Mouse (Mus musculus) hindbrain, embryonic 12.5 days (tissue): ENCODE results near the gene Purb. TPM values are rescaled to one million over a fixed set of nuclear protein-coding genes. Genes with fewer than 3 reads are reported as not detected.

Experiments
- ATAC-seq: fragments of 200-750 bp; cut with Nextera tagmentation; 2 replicates; pipeline ENCODE4 v1.8.0; 2017; ENCODE audit warnings: moderate TSS enrichment; ENCODE audit not compliant: low FRiP score
- H3K27ac ChIP-seq: fragments of 300-500 bp; sonication (generic); 2 replicates; pipeline ENCODE4 v1.5.1; 2016; ENCODE audit warnings: mild to moderate bottlenecking
- H3K27me3 ChIP-seq: fragments of 300-500 bp; sonication (generic); 2 replicates; pipeline ENCODE4 v1.6.1; 2016; ENCODE audit warnings: mild to moderate bottlenecking
- H3K36me3 ChIP-seq: fragments of 300-500 bp; sonication (generic); 2 replicates; pipeline ENCODE4 v1.6.1; 2016; ENCODE audit warnings: mild to moderate bottlenecking
- H3K4me1 ChIP-seq: fragments of 300-500 bp; sonication (generic); 2 replicates; pipeline ENCODE4 v1.6.1; 2016
- H3K4me2 ChIP-seq: fragments of 300-500 bp; sonication (generic); replicated peaks from 2 replicates; pipeline ENCODE4 v1.6.1; 2016; ENCODE audit warnings: mild to moderate bottlenecking
- H3K4me3 ChIP-seq: fragments of 300-500 bp; sonication (generic); 2 replicates; pipeline ENCODE4 v1.5.1; 2016; ENCODE audit warnings: mild to moderate bottlenecking
- H3K9ac ChIP-seq: fragments of 300-500 bp; sonication (generic); 2 replicates; pipeline ENCODE4 v1.6.1; 2016; ENCODE audit warnings: mild to moderate bottlenecking, moderate library complexity
- H3K9me3 ChIP-seq: fragments of 300-500 bp; sonication (generic); replicated peaks from 2 replicates; pipeline ENCODE4 v1.6.1; 2016; ENCODE audit warnings: mild to moderate bottlenecking
- WGBS: fragments of 180-500 bp; shearing (Covaris S2); methylation state at CpG from one replicate; pipeline ENCODE4 v1.1.7; 2016; 5-methylcytosine and 5-hydroxymethylcytosine counted together
- polyA plus RNA-seq: library from polyadenylated mRNA; unstranded; fragments of >200 nt; fragmentation: Nextera tagmentation; extraction: Ambion mirVana; gene quantifications from 2 replicates; pipeline ENCODE4 v1.2.1, GENCODE M21; 2016

Purb gene
- 17.2 and 18.3 TPM in 2 replicates for polyA plus RNA-seq

DNA sequence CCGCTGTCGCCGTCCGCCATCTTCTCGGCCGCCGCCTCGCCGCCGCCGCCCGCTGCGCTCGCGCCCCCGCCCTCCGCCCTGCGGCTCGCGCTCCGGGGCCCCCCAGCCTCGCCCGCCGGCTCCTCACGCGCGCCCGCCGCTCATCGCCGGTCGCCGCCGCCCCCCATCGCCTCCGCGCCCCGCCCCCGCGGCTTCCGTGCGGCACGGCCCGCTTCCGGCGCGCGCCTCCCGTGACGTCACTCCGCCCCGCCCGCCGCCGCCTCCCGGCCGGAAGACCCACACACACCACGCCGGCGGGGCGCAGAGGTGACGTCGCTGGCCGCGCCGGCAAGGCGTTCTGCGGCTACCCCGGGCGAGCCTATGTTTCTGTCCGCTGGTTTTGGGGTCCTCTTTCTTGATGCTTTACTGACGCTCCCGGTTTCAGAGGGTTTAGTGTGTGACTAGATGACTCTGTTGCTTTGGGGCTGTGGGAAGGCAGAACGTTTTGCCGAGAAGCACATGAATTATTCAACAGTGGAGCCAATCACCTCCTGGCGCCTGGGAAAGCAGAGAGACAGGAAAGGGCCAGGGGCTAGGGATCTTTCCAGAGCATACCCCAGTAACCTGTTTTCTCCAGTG lies at the start of gene Purb:
TSS of gene Purb (minus strand) at position 51 of the 618 bp plus-strand sequence.
- H3K4me3 ChIP-seq, result peak within 1 kb of the TSS; percentile 97
- H3K27ac ChIP-seq, result peak within 1 kb of the TSS; percentile 97
- peak within 1 kb of the TSS; percentile 66 for H3K4me2 ChIP-seq
- H3K36me3 ChIP-seq, result no peaks in the 10 kb centered on the region
- peak; percentile 94 for ATAC-seq
- peak within 1 kb of the TSS; percentile 97 for H3K9ac ChIP-seq
- no peaks in the 10 kb centered on the region for H3K27me3 ChIP-seq
- peaks cover 29% of the 10 kb centered on the region for H3K4me1 ChIP-seq
- H3K9me3 ChIP-seq, result no peaks in the 10 kb centered on the region
- 1% methylated on average over 41 of the region's 76 CpGs for WGBS

- Histone ChIP-seq H3K36me3 (peaks cover 30% of the 10 kb centered on the region), H3K4me3 (no peak overlapping the region), H3K4me2 (no peak overlapping the region), H3K9me3 (no peaks in the 10 kb centered on the region), H3K27ac (0 out of 2 replicates have a peak overlapping the region, but pooled peaks have one; percentile 12), H3K4me1 (peaks cover 22% of the 10 kb centered on the region), H3K27me3 (no peaks in the 10 kb centered on the region), H3K9ac (no peak overlapping the region)
- WGBS, result 81% methylated on average over 1 of the region's 1 CpGs
- ATAC-seq, result no peak
Measured at GRCm38 (mm10) chr11:6525241-6525640, 49.5 kb upstream of the Purb start.

- 90% methylated on average over 4 of the region's 4 CpGs for WGBS
- H3K4me3 ChIP-seq, result no peak overlapping the region
- H3K36me3 ChIP-seq, result peaks cover 30% of the 10 kb centered on the region
- no peaks in the 10 kb centered on the region for H3K9me3 ChIP-seq
- no peaks in the 10 kb centered on the region for H3K27me3 ChIP-seq
- no peak overlapping the region for H3K4me2 ChIP-seq
- 0 out of 2 replicates have a peak overlapping the region, but pooled peaks have one; percentile 12 for H3K27ac ChIP-seq
- H3K9ac ChIP-seq, result no peak overlapping the region
- H3K4me1 ChIP-seq, result peaks cover 22% of the 10 kb centered on the region
- no peak for ATAC-seq
Measured at GRCm38 (mm10) chr11:6524880-6525238, 49.1 kb upstream of the Purb start.

DNA sequence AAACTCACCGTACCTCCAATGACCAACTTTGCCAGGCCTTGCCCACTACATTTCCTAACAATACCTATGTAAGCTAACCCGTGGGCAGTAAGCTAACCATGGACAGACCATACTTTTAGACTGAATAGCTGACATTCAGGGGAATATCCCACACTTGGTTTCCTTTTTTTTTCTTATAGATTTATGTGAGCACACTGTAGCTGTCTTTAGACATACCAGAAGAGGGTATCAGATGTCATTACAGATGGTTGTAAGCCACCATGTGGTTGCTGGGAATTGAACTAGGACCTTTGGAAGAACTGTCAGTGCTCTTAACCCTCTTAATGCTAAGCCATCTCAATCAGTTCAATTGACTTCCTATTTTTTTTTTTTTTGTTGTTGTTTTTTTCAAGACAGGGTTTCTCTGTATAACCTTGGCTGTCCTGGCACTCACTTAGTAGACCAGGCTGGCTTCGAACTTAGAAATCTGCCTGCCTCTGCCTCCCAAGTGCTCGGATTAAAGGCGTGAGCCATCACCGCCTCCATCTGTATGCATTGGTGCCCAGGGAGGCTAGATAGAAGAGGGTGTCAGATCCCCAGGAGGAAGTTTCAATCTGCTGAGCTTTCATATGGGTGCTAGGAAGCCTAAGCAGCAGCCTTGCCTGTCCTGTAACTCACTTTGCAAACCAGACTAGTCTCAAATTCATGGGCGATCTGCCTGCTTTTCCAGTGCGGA lies 48.6 kb upstream of the Purb start:
- H3K36me3 ChIP-seq, result peaks cover 30% of the 10 kb centered on the region
- H3K9me3 ChIP-seq, result no peaks in the 10 kb centered on the region
- no peak overlapping the region for H3K9ac ChIP-seq
- peaks cover 22% of the 10 kb centered on the region for H3K4me1 ChIP-seq
- 88% methylated on average over 8 of the region's 8 CpGs for WGBS
- H3K4me3 ChIP-seq, result no peak overlapping the region
- H3K27ac ChIP-seq, result no peak overlapping the region
- ATAC-seq, result no peak
- no peaks in the 10 kb centered on the region for H3K27me3 ChIP-seq
- no peak overlapping the region for H3K4me2 ChIP-seq

- Histone ChIP-seq H3K36me3 (peaks cover 30% of the 10 kb centered on the region), H3K4me3 (no peak overlapping the region), H3K9me3 (no peaks in the 10 kb centered on the region), H3K4me2 (no peak overlapping the region), H3K9ac (no peak overlapping the region), H3K27ac (no peak overlapping the region), H3K27me3 (no peaks in the 10 kb centered on the region), H3K4me1 (peaks cover 22% of the 10 kb centered on the region)
- WGBS, result 68% methylated on average over 1 of the region's 1 CpGs
- no peak for ATAC-seq
Measured at GRCm38 (mm10) chr11:6523662-6524088, 48.0 kb upstream of the Purb start.

GRCm38 (mm10) chr11:6522782-6523525 lies 47.2 kb upstream of the Purb start:
- H3K27me3 ChIP-seq, result no peaks in the 10 kb centered on the region
- no peak overlapping the region for H3K9ac ChIP-seq
- no peak overlapping the region for H3K4me3 ChIP-seq
- H3K36me3 ChIP-seq, result peaks cover 30% of the 10 kb centered on the region
- H3K9me3 ChIP-seq, result no peaks in the 10 kb centered on the region
- no peak overlapping the region for H3K27ac ChIP-seq
- WGBS, result 72% methylated on average over 9 of the region's 9 CpGs
- H3K4me1 ChIP-seq, result peaks cover 19% of the 10 kb centered on the region
- H3K4me2 ChIP-seq, result no peak overlapping the region
- ATAC-seq, result no peak

DNA sequence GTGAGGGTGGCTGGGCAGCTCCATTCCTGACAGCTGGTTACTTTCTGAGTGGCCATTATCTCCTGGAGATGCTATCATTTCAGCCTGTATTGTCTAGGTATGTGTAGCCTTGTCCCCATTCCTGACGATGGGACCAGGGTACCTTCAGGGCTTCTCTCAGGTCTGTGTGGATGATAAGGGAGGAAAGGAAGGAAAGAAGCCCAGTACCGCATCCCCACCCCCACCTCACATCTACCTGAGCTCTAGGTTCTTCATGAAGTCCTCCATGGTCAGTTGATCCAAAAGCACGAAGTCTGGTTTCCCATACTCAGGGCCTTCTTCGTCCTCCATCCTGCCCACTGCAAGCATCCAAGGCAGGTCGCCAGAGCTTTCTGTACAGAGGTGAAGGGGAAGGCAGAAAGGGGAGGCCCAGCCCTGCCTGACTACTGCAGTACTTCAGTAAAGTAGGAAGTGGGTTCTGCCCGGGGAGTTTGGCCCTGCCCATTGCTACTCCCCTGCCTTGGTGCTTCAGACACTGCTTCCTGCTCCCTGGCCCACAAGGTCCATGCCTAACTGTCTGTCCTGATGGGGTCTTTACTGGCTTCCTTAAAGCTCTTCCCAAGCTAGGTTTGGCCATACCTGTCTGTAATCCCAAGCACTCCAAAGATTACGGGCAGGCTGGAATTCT lies 44.9 kb upstream of the Purb start, which contains the start of gene Myo1g:
TSS of gene Myo1g (minus strand) at position 459 of the 667 bp plus-strand sequence.
- Histone ChIP-seq H3K9ac (no peak within 1 kb of the TSS), H3K27me3 (no peaks in the 10 kb centered on the region), H3K4me2 (no peak within 1 kb of the TSS), H3K27ac (no peak within 1 kb of the TSS), H3K4me1 (0 out of 2 replicates have a peak, but pooled peaks cover 6% of the 10 kb centered on the region), H3K36me3 (peaks cover 19% of the 10 kb centered on the region), H3K9me3 (no peaks in the 10 kb centered on the region), H3K4me3 (no peak within 1 kb of the TSS)
- 82% methylated on average over 7 of the region's 7 CpGs for WGBS
- ATAC-seq, result no peak

GRCm38 (mm10) chr11:6519491-6520033 lies 43.8 kb upstream of the Purb start:
- no peak overlapping the region for H3K27ac ChIP-seq
- WGBS, result 68% methylated on average over 11 of the region's 11 CpGs
- no peaks in the 10 kb centered on the region for H3K27me3 ChIP-seq
- peaks cover 5% of the 10 kb centered on the region; the same call in 1 of the 2 replicates for H3K4me1 ChIP-seq
- no peaks in the 10 kb centered on the region for H3K9me3 ChIP-seq
- no peak overlapping the region for H3K4me2 ChIP-seq
- H3K9ac ChIP-seq, result no peak overlapping the region
- ATAC-seq, result no peak
- peaks cover 8% of the 10 kb centered on the region for H3K36me3 ChIP-seq
- H3K4me3 ChIP-seq, result no peak overlapping the region

DNA sequence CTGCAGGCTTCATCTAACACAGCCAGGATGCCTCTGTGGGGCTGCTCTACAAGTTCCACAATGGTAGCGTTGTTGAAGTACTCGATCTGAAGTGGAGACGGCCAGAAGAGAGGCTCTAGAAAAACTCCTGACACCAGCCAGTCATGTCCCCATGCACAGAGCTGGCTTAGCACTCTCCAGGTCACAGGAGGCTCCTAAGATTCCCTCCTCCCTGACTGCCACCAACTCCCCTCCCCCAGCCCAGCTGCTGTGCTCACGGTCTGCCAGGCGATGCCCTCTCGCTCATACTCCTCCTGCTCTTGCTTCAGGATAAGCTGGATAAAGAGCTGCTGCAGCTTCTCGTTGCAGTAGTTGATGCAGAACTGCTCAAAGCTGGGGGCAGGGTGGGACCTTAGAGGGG lies 39.1 kb upstream of the Purb start:
- peaks cover 5% of the 10 kb centered on the region; the same call in 1 of the 2 replicates for H3K4me1 ChIP-seq

DNA sequence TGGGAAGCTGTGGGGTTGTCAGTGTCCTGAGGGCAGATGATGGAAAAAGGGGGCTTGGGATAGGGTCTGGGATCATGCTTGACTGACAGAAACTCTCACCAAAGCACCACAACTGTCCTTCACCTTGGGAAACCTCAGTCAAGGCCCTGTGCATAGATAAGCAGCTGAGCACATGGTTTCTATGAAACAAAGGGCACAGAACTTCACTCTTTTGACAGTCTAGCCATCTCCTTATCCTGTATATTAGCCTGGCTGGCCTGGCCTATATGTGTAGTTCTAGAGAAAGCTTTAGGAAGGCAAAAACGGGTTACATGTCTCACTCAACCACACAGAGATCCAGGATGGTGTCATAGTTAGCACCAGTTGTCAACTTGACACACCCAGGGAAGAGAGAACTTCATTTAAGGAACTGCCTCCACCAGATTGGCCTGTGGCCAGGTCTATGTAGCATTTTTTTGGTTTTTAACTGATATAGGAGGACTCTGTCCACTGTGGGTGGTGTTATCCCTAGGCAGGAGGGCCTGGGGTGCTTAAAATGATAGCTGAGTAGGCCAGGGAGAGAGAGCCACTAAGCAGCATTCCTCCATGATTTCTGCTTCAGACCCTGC lies 32.7 kb upstream of the Purb start:
- WGBS, result 68% methylated on average over 1 of the region's 1 CpGs
- ATAC-seq, result no peak
- no peaks in the 10 kb centered on the region for H3K36me3 ChIP-seq
- no peaks in the 10 kb centered on the region for H3K27me3 ChIP-seq
- no peak overlapping the region for H3K9ac ChIP-seq
- H3K4me3 ChIP-seq, result no peak overlapping the region
- no peaks in the 10 kb centered on the region for H3K4me1 ChIP-seq
- H3K4me2 ChIP-seq, result no peak overlapping the region
- no peaks in the 10 kb centered on the region for H3K9me3 ChIP-seq
- H3K27ac ChIP-seq, result no peak overlapping the region

More for the DNA sequence above, 39.1 kb upstream of the Purb start:
- no peak overlapping the region for H3K4me3 ChIP-seq
- H3K27ac ChIP-seq, result no peak overlapping the region
- H3K4me2 ChIP-seq, result no peak overlapping the region
- no peak overlapping the region for H3K9ac ChIP-seq
- H3K27me3 ChIP-seq, result no peaks in the 10 kb centered on the region
- ATAC-seq, result no peak
- H3K36me3 ChIP-seq, result no peaks in the 10 kb centered on the region
- no peaks in the 10 kb centered on the region for H3K9me3 ChIP-seq
- WGBS, result 39% methylated on average over 7 of the region's 7 CpGs

- Histone ChIP-seq H3K4me3 (no peak overlapping the region), H3K4me1 (no peaks in the 10 kb centered on the region), H3K4me2 (no peak overlapping the region), H3K9ac (no peak overlapping the region), H3K27me3 (no peaks in the 10 kb centered on the region), H3K9me3 (no peaks in the 10 kb centered on the region), H3K27ac (no peak overlapping the region), H3K36me3 (no peaks in the 10 kb centered on the region)
- no peak for ATAC-seq
- 80% methylated on average over 9 of the region's 9 CpGs for WGBS
Measured at GRCm38 (mm10) chr11:6506516-6506915, 30.8 kb upstream of the Purb start.
